Comparison of ENCODE assay signal across 14 mouse cellular contexts in the genomic region with DNA sequence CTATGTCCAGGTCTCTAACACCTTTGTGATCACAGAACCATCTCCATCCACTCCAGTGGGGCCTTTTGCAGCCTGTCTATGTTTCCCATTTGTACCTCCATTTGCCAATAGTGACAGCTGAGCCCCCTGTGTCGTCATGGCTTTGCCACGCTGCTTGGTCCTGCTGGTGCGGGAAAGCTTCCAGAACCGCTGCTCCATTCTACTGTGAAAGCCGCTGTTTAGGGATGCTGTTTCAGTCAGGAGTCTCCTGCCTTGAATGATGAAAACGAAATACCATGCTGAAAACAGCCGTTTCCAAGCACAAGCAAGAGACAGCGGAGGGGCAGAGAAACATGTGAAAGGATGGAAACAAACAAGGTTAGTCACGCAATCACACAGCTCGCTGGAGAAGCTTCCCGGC.
DNase-seq lines count a peak whose midpoint lies in the region; ATAC-seq and TF ChIP-seq lines count a peak whose summit lies in the region.
"Had no signal": no experiment of that assay in that cellular context is flagged by ENCODE, and none has a peak within 500 bp of the region (broad histone marks: within the 10 kb centered on the region; RNA-seq: fewer than 3 reads in every experiment).

No protein-coding gene starts in this region.

- no peak for TF ChIP-seq CTCF in gastrocnemius, adult 2 months (IDR thresholded peaks at IDR 0.05)

- H3K27me3 ChIP-seq in neural tube, embryonic 11.5 days (ENCODE audit: control insufficient read depth, insufficient read depth, low read length), result no peaks in the 10 kb centered on the region
- H3K27me3 ChIP-seq in neural tube, embryonic 14.5 days (ENCODE audit: control insufficient read depth, insufficient read depth, low read length), result no peaks in the 10 kb centered on the region
- H3K27me3 ChIP-seq: forebrain, embryonic 13.5 days; heart, embryonic 15.5 days; lung, embryonic 15.5 days; midbrain, embryonic 12.5 days had no signal

- no peak overlapping the region for H3K4me2 ChIP-seq in neural tube, embryonic 11.5 days (ENCODE audit: low read depth)
- H3K4me2 ChIP-seq in neural tube, embryonic 14.5 days (ENCODE audit: low read depth, low read length), result no peak overlapping the region
- H3K4me2 ChIP-seq: forebrain, embryonic 13.5 days; heart, embryonic 15.5 days; lung, embryonic 15.5 days; midbrain, embryonic 12.5 days had no signal

- DNase-seq in cerebellum, adult 9-11 months, result peak; percentile 6
- no peak for DNase-seq in cerebellum, adult 9-10 months
- DNase-seq in neural tube, embryonic 11.5 days (ENCODE audit: low spot score), result peak; percentile 33
- no peak for DNase-seq in neural tube, embryonic 10.5 days (ENCODE audit: extremely low spot score, low spot score)
- DNase-seq in layer of hippocampus, adult 8-10 months (ENCODE audit: low spot score in 2 of 2), result peak; percentile 7 to 10
- no peak for DNase-seq in lung, postnatal 14 days
- no peak for DNase-seq in gastrocnemius, adult 2 months
- DNase-seq: gastrocnemius, postnatal 25 days; kidney, adult 11 months had no signal

- H3K36me3 ChIP-seq in neural tube, embryonic 11.5 days (ENCODE audit: control insufficient read depth, insufficient read depth, low read length), result no peaks in the 10 kb centered on the region
- H3K36me3 ChIP-seq in neural tube, embryonic 14.5 days (ENCODE audit: control insufficient read depth, insufficient read depth, low read length), result no peaks in the 10 kb centered on the region
- H3K36me3 ChIP-seq: heart, embryonic 15.5 days; lung, embryonic 15.5 days; midbrain, embryonic 12.5 days had no signal

- WGBS in neural tube, embryonic 11.5 days, result 62% methylated on average over 11 of the region's 11 CpGs
- WGBS in neural tube, embryonic 14.5 days, result 40% methylated on average over 11 of the region's 11 CpGs

- no peak for ATAC-seq in neural tube, embryonic 11.5 days (ENCODE audit: insufficient read depth, low FRiP score, low TSS enrichment)
- ATAC-seq in neural tube, embryonic 14.5 days (ENCODE audit: low read depth), result no peak
- ATAC-seq: forebrain, embryonic 13.5 days had no signal

- no peak overlapping the region for H3K4me3 ChIP-seq in neural tube, embryonic 11.5 days (ENCODE audit: low read depth, low read length)
- no peak overlapping the region for H3K4me3 ChIP-seq in neural tube, embryonic 14.5 days (ENCODE audit: low read depth, low read length)
- no peak overlapping the region for H3K4me3 ChIP-seq in gastrocnemius, adult 2 months
- H3K4me3 ChIP-seq: forebrain, embryonic 13.5 days; heart, embryonic 15.5 days; lung, embryonic 15.5 days; midbrain, embryonic 12.5 days had no signal

- no peak overlapping the region for H3K27ac ChIP-seq in neural tube, embryonic 11.5 days (ENCODE audit: low read depth, low read length)
- 0 out of 2 replicates have a peak overlapping the region, but pooled peaks have one; percentile 29 for H3K27ac ChIP-seq in neural tube, embryonic 14.5 days (ENCODE audit: low read depth, low read length)
- H3K27ac ChIP-seq in gastrocnemius, adult 2 months, result no peak overlapping the region
- H3K27ac ChIP-seq: forebrain, embryonic 13.5 days; heart, embryonic 15.5 days; lung, embryonic 15.5 days; midbrain, embryonic 12.5 days had no signal

- 0 out of 2 replicates have a peak, but pooled peaks cover 4% of the 10 kb centered on the region for H3K4me1 ChIP-seq in neural tube, embryonic 11.5 days (ENCODE audit: control insufficient read depth, insufficient read depth, low read length)
- H3K4me1 ChIP-seq in neural tube, embryonic 14.5 days (ENCODE audit: control insufficient read depth, insufficient read depth, low read length), result no peaks in the 10 kb centered on the region
- H3K4me1 ChIP-seq: heart, embryonic 15.5 days; lung, embryonic 15.5 days had no signal

- H3K9ac ChIP-seq in neural tube, embryonic 11.5 days (ENCODE audit: low read length), result no peak overlapping the region
- no peak overlapping the region for H3K9ac ChIP-seq in neural tube, embryonic 14.5 days (replicated peaks; ENCODE audit: low read depth, low read length)
- H3K9ac ChIP-seq: forebrain, embryonic 13.5 days; heart, embryonic 15.5 days; lung, embryonic 15.5 days; midbrain, embryonic 12.5 days had no signal

- H3K9me3 ChIP-seq in neural tube, embryonic 11.5 days (ENCODE audit: control insufficient read depth, low read length), result no peaks in the 10 kb centered on the region
- no peaks in the 10 kb centered on the region for H3K9me3 ChIP-seq in neural tube, embryonic 14.5 days (ENCODE audit: control insufficient read depth, low read length)
- H3K9me3 ChIP-seq: forebrain, embryonic 13.5 days; heart, embryonic 15.5 days; lung, embryonic 15.5 days; midbrain, embryonic 12.5 days had no signal

- intact Hi-C loops in gastrocnemius, adult 2 months (cut with DNase I), result no loop called here

Comparison
In these comparisons a context has a peak if more than half of its experiments do, and no peak if none do; other contexts are left out.
1. DNase-seq: peak in cerebellum, adult 9-11 months (single experiment), neural tube, embryonic 11.5 days (single experiment) and layer of hippocampus, adult 8-10 months (2 of 2); none in cerebellum, adult 9-10 months (single experiment), neural tube, embryonic 10.5 days (single experiment), lung, postnatal 14 days (single experiment) and gastrocnemius, adult 2 months (single experiment).